Mouse (Mus musculus) yolk sac, embryonic 10.5 days (tissue): ENCODE measurements around the gene Prrx2.
A peak's percentile ranks its signal among the peaks of the same experiment; 100 is the strongest.

Source experiments
- DNase-seq: peaks from one replicate; pipeline ENCODE4 v3.0.0-alpha.2; 2017; ENCODE audit warnings: low spot score

The Prrx2 gene

GRCm38 (mm10) chr2:30823385-30824153 is 11.2 kb upstream of the Prrx2 start:
- no peak for DNase-seq

- DNase-seq = peak; percentile 65
These were observed 7.7 kb upstream of the Prrx2 start for GRCm38 (mm10) chr2:30826825-30827748.

GRCm38 (mm10) chr2:30827749-30828475 is 6.9 kb upstream of the Prrx2 start:
- peak; percentile 89 for DNase-seq

- DNase-seq = no peak
These were observed 5.5 kb upstream of the Prrx2 start for GRCm38 (mm10) chr2:30829315-30829714.

- no peak for DNase-seq
These were observed 4.4 kb upstream of the Prrx2 start, which contains the start of gene Asb6 for GRCm38 (mm10) chr2:30830283-30830795. Gene Asb6, minus strand, starts transcription at chr2:30830333.

GRCm38 (mm10) chr2:30833644-30834043 is 1.1 kb upstream of the Prrx2 start:
- no peak for DNase-seq

- DNase-seq = no peak
These were observed 1.6 kb downstream of the Prrx2 start for GRCm38 (mm10) chr2:30836238-30836990.

GRCm38 (mm10) chr2:30842615-30843014 is 7.8 kb downstream of the Prrx2 start:
- peak; percentile 47 for DNase-seq

GRCm38 (mm10) chr2:30845152-30846070 is 10.6 kb downstream of the Prrx2 start:
- DNase-seq = no peak

- DNase-seq = no peak
These were observed 11.5 kb downstream of the Prrx2 start for GRCm38 (mm10) chr2:30846236-30846635.

- no peak for DNase-seq
These were observed 12.0 kb downstream of the Prrx2 start for GRCm38 (mm10) chr2:30846723-30847122.

GRCm38 (mm10) chr2:30848184-30848583 is 13.4 kb downstream of the Prrx2 start:
- no peak for DNase-seq

- no peak for DNase-seq
These were observed 15.8 kb downstream of the Prrx2 start for GRCm38 (mm10) chr2:30850581-30850980.

- no peak for DNase-seq
These were observed 18.1 kb downstream of the Prrx2 start for GRCm38 (mm10) chr2:30852771-30853313.

- DNase-seq = no peak
These were observed 22.3 kb downstream of the Prrx2 start for GRCm38 (mm10) chr2:30857076-30857475.

- DNase-seq = no peak
These were observed 25.0 kb downstream of the Prrx2 start for GRCm38 (mm10) chr2:30859782-30860181.

- DNase-seq = no peak
These were observed 27.3 kb downstream of the Prrx2 start for GRCm38 (mm10) chr2:30862081-30862480.

GRCm38 (mm10) chr2:30863574-30863973 is 28.8 kb downstream of the Prrx2 start:
- no peak for DNase-seq

- DNase-seq = no peak
These were observed 30.2 kb downstream of the Prrx2 start for GRCm38 (mm10) chr2:30864968-30865381.

GRCm38 (mm10) chr2:30865426-30865825 is 30.7 kb downstream of the Prrx2 start:
- no peak for DNase-seq
